In the genomic region with DNA sequence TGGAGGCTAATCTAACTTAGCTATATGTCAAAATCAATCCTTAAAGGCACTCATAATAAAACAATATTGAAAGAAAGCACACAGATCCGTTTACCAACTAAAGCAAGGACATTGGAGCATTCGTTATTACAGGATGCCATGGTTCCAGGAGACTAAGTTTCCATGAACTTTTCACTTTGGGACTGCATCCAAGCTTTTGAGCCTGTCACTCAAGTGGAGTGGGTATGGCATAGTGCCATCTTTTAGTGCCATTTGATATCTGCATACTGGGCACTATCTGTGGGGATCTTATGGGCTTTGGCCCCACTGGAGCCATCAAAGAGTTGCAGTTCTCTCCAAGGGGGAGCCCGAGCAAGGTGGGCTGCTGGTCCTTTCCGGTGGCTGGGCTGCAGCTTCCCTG, we compare ENCODE assay signal across 17 mouse cellular contexts. TPM values are rescaled to one million over a fixed set of nuclear protein-coding genes. Genes with fewer than 3 reads are reported as not detected.
A peak's percentile ranks its signal among the peaks of the same experiment; 100 is the strongest.
DNase-seq lines count a peak whose midpoint lies in the region.
"Had no signal": no experiment of that assay in that cellular context is flagged by ENCODE, and none has a peak within 500 bp of the region (broad histone marks: within the 10 kb centered on the region; RNA-seq: fewer than 3 reads in every experiment).

No protein-coding gene starts in this region.

- peak; percentile 36 to 82 for DNase-seq in adrenal gland, adult (ENCODE audit: inconsistent age in 2 of 2, low spot score in 1 of 2)
- DNase-seq in adrenal gland, adult 18-20 months (ENCODE audit: low spot score in 2 of 2) = no peak
- peak; percentile 14 for DNase-seq in kidney, adult 18-20 months
- no peak for DNase-seq in kidney, postnatal 10 days
- DNase-seq in 3T3-L1 (ENCODE audit: low read depth, low spot score) = peak; percentile 20
- peak; percentile 9 to 30 for DNase-seq in adrenal gland, postnatal 36 days
- DNase-seq in layer of hippocampus, postnatal 14 days (ENCODE audit: low spot score in 2 of 2) = no peak
- no peak for DNase-seq in heart, postnatal 4 days
- DNase-seq: cerebellum, adult 18-20 months; cerebellum, adult 9-11 months; cerebellum, postnatal 36 days; gastrocnemius, adult 2 months; gastrocnemius, postnatal 25 days had no signal

RNA-seq across cellular contexts. Expression of gene Olfr1358, which starts 8.3 kb away (rescaled TPM):
- total RNA-seq in adrenal gland, adult 18-20 months (2021) = not detected
- total RNA-seq in adrenal gland, postnatal 36 days (2021) = not detected
- not detected for total RNA-seq in layer of hippocampus, postnatal 14 days (2021)
- not detected for total RNA-seq in heart, postnatal 4 days (2021)
- total RNA-seq: gastrocnemius, adult 2 months; gastrocnemius, postnatal 25 days; granulocyte monocyte progenitor cell, adult 5-6 weeks; heart, adult 8-10 months; heart, postnatal 25 days; MEL had no signal

RNA-seq across cellular contexts. Expression of gene Ilvbl, which starts 48.6 kb away (rescaled TPM):
- total RNA-seq in adrenal gland, adult 18-20 months (2021) = 10 to 100 TPM; 46.4 to 47.0 TPM
- 10 to 100 TPM; 51.0 to 62.0 TPM for total RNA-seq in adrenal gland, postnatal 36 days (2021)
- 10 to 100 TPM; 17.7 to 25.1 TPM for total RNA-seq in layer of hippocampus, postnatal 14 days (2021)
- total RNA-seq in heart, postnatal 4 days (2021) = 10 to 100 TPM; 64.9 to 74.5 TPM

Comparison
In these comparisons a context has a peak if more than half of its experiments do, and no peak if none do; other contexts are left out.
1. DNase-seq: peak in adrenal gland, adult (2 of 2), kidney, adult 18-20 months (single experiment), 3T3-L1 (single experiment) and adrenal gland, postnatal 36 days (2 of 2); none in adrenal gland, adult 18-20 months (0 of 2), kidney, postnatal 10 days (single experiment), layer of hippocampus, postnatal 14 days (0 of 2) and heart, postnatal 4 days (single experiment).